Mouse (Mus musculus) cerebellum, postnatal 14 days (tissue): ENCODE data around the gene Adgrv1.

Source experiments
- DNase-seq, 2 experiments: peaks; one replicate each; pipeline ENCODE4 v3.0.0; 2021; ENCODE audit warnings: mixed read lengths in 2 of 2

Adgrv1 gene

GRCm38 (mm10) chr13:81134412-81134811, 498.5 kb downstream of the Adgrv1 start:
- no peak for DNase-seq

- no peak for DNase-seq
These were observed 499.6 kb downstream of the Adgrv1 start for GRCm38 (mm10) chr13:81133336-81133735.

GRCm38 (mm10) chr13:81132691-81133090, 500.3 kb downstream of the Adgrv1 start:
- no peak for DNase-seq

GRCm38 (mm10) chr13:81131860-81132259, 501.1 kb downstream of the Adgrv1 start:
- no peak for DNase-seq

GRCm38 (mm10) chr13:81130742-81131524, 502.0 kb downstream of the Adgrv1 start:
- no peak for DNase-seq

- no peak for DNase-seq
These were observed 507.1 kb downstream of the Adgrv1 start for GRCm38 (mm10) chr13:81125846-81126245.

GRCm38 (mm10) chr13:81122238-81122637, 510.7 kb downstream of the Adgrv1 start:
- no peak for DNase-seq

GRCm38 (mm10) chr13:81110479-81110878, 522.5 kb downstream of the Adgrv1 start:
- no peak for DNase-seq

- DNase-seq = no peak
These were observed 523.3 kb downstream of the Adgrv1 start for GRCm38 (mm10) chr13:81109676-81110075.

- no peak for DNase-seq
These were observed 524.2 kb downstream of the Adgrv1 start for GRCm38 (mm10) chr13:81108526-81109302.

- no peak for DNase-seq
These were observed 525.5 kb downstream of the Adgrv1 start for GRCm38 (mm10) chr13:81107436-81107835.

GRCm38 (mm10) chr13:81103794-81104193, 529.2 kb downstream of the Adgrv1 start:
- peak; percentile 31 to 42 for DNase-seq

- no peak for DNase-seq
These were observed 536.5 kb downstream of the Adgrv1 start for GRCm38 (mm10) chr13:81096424-81096823.

- DNase-seq = no peak
These were observed 538.4 kb downstream of the Adgrv1 start for GRCm38 (mm10) chr13:81094513-81094912.

- DNase-seq = no peak
These were observed 542.7 kb downstream of the Adgrv1 start for GRCm38 (mm10) chr13:81090051-81090836.

- DNase-seq = peak in 1 of 2 experiments; percentile 6
These were observed 545.8 kb downstream of the Adgrv1 start for GRCm38 (mm10) chr13:81086969-81087682.

- DNase-seq = no peak
These were observed 560.7 kb downstream of the Adgrv1 start for GRCm38 (mm10) chr13:81072214-81072613.

- DNase-seq = no peak
These were observed 581.5 kb downstream of the Adgrv1 start for GRCm38 (mm10) chr13:81051448-81051847.

GRCm38 (mm10) chr13:81050911-81051310, 582.0 kb downstream of the Adgrv1 start:
- no peak for DNase-seq

- peak; percentile 35 to 45 for DNase-seq
These were observed 587.6 kb downstream of the Adgrv1 start for GRCm38 (mm10) chr13:81045345-81045744.
